Mouse (Mus musculus) heart, adult 2 months (tissue): ENCODE measurements around the gene Fgd5.

Source experiments
- CTCF ChIP-seq: fragments of 200-600 bp; IDR thresholded peaks from 2 replicates; pipeline ENCODE4 v1.8.1; 2022; ENCODE audit warnings: antibody characterized with exemption, mild to moderate bottlenecking, moderate library complexity
- EP300 ChIP-seq: fragments of 200-500 bp; IDR thresholded peaks from 2 replicates; pipeline ENCODE4 v1.6.1; 2011; ENCODE audit warnings: low read depth, low read length, control low read depth; ENCODE audit not compliant: insufficient read depth
- POLR2A ChIP-seq: fragments of 200-500 bp; IDR thresholded peaks from 2 replicates; pipeline ENCODE4 v1.6.1; 2011; ENCODE audit warnings: mild to moderate bottlenecking, low read depth, low read length, control low read depth; ENCODE audit not compliant: insufficient read depth

DNA sequence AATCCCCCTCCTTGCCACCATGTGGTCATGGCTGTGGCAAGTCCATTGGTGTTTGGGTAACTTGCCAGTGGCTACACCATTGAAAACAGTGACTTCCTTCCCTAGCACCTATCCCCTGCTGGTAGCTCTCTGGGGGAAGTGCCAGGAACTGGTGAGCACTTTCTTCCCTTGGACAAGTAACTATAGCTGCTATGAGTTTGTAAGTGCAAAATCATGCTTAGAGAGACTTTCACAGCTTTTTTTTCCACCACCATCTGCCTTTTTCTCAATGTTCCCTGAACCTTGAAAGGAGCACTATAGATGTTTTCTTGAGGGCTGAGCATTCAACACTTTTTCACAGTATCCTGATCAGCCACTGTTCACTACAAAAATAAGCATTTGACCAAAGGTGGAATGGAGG is 145.9 kb downstream of the Fgd5 start:
- TF ChIP-seq POLR2A, result no peak
- TF ChIP-seq CTCF, result no peak
- TF ChIP-seq EP300, result no peak
